Mouse (Mus musculus) adrenal gland, adult 18-20 months (tissue): ENCODE results near the gene Ick. TPM values are rescaled to one million over a fixed set of nuclear protein-coding genes. Genes with fewer than 3 reads are reported as not detected.
A peak's percentile ranks its signal among the peaks of the same experiment; 100 is the strongest.

Source experiments
- DNase-seq, 2 experiments: peaks; one replicate each; pipeline ENCODE4 v3.0.0; 2021 to 2022; ENCODE audit warnings: low spot score in 2 of 2
- total RNA-seq, 2 experiments: library from RNA; stranded (reverse); gene quantifications; 1 replicate in 1 of 2; 2 replicates in 1 of 2; pipeline ENCODE4 v1.2.3; 2021

Ick gene
- total RNA-seq, 2 experiments from 2014 or later = 15.2 to 16.7 TPM

GRCm38 (mm10) chr9:78103965-78104560 lies 4.9 kb upstream of the Ick start:
- DNase-seq = no peak

GRCm38 (mm10) chr9:78104973-78105372 lies 4.0 kb upstream of the Ick start:
- no peak for DNase-seq

- no peak for DNase-seq
Observed at GRCm38 (mm10) chr9:78105501-78105932, 3.5 kb upstream of the Ick start.

GRCm38 (mm10) chr9:78106821-78107220 lies 2.2 kb upstream of the Ick start:
- DNase-seq = no peak

- DNase-seq = no peak
Observed at GRCm38 (mm10) chr9:78107582-78107911, 1.4 kb upstream of the Ick start.

GRCm38 (mm10) chr9:78107912-78108795 lies 838 bp upstream of the Ick start:
- DNase-seq = peak; percentile 82 to 84

- DNase-seq = no peak
Observed at GRCm38 (mm10) chr9:78109656-78110055, 664 bp downstream of the Ick start.

GRCm38 (mm10) chr9:78111456-78111855 lies 2.5 kb downstream of the Ick start:
- no peak for DNase-seq

- DNase-seq = peak; percentile 95
Observed at GRCm38 (mm10) chr9:78112770-78113537, 4.0 kb downstream of the Ick start.

- DNase-seq = no peak
Observed at GRCm38 (mm10) chr9:78113538-78113885, 4.5 kb downstream of the Ick start.

GRCm38 (mm10) chr9:78115746-78116145 lies 6.8 kb downstream of the Ick start:
- no peak for DNase-seq

- no peak for DNase-seq
Observed at GRCm38 (mm10) chr9:78117690-78118089, 8.7 kb downstream of the Ick start.

GRCm38 (mm10) chr9:78121358-78121757 lies 12.4 kb downstream of the Ick start:
- DNase-seq = no peak

GRCm38 (mm10) chr9:78121985-78122384 lies 13.0 kb downstream of the Ick start:
- no peak for DNase-seq

- no peak for DNase-seq
Observed at GRCm38 (mm10) chr9:78122939-78123712, 14.1 kb downstream of the Ick start.

- no peak for DNase-seq
Observed at GRCm38 (mm10) chr9:78124297-78124696, 15.3 kb downstream of the Ick start.

GRCm38 (mm10) chr9:78126007-78126406 lies 17.0 kb downstream of the Ick start:
- DNase-seq = no peak

GRCm38 (mm10) chr9:78126643-78127042 lies 17.7 kb downstream of the Ick start:
- DNase-seq = no peak

- no peak for DNase-seq
Observed at GRCm38 (mm10) chr9:78135658-78136057, 26.7 kb downstream of the Ick start.

GRCm38 (mm10) chr9:78138044-78138676 lies 29.2 kb downstream of the Ick start:
- no peak for DNase-seq

- no peak for DNase-seq
Observed at GRCm38 (mm10) chr9:78139463-78139862, 30.5 kb downstream of the Ick start.
